ENCODE assay signal across 26 mouse cellular contexts in genomic region chr17:9540156-9540555, GRCm38 (mm10).
"Had no signal": no experiment of that assay in that cellular context is flagged by ENCODE, and none has a peak within 500 bp of the region (broad histone marks: within the 10 kb centered on the region; RNA-seq: fewer than 3 reads in every experiment).

No protein-coding gene starts in this region.

- H3K36me3 ChIP-seq: embryonic facial prominence, embryonic 10.5 days; embryonic facial prominence, embryonic 12.5 days; embryonic facial prominence, embryonic 13.5 days; embryonic facial prominence, embryonic 15.5 days; forebrain, embryonic 10.5 days; forebrain, embryonic 12.5 days; forebrain, embryonic 15.5 days had no signal

- H3K4me2 ChIP-seq: embryonic facial prominence, embryonic 12.5 days; embryonic facial prominence, embryonic 13.5 days; embryonic facial prominence, embryonic 15.5 days; forebrain, embryonic 12.5 days; forebrain, embryonic 13.5 days; forebrain, embryonic 15.5 days had no signal

- H3K4me3 ChIP-seq: embryonic facial prominence, embryonic 10.5 days; embryonic facial prominence, embryonic 12.5 days; embryonic facial prominence, embryonic 13.5 days; embryonic facial prominence, embryonic 15.5 days; erythroblast, embryonic 14.5 days; forebrain, embryonic 10.5 days; forebrain, embryonic 12.5 days; forebrain, embryonic 13.5 days; forebrain, embryonic 15.5 days; gastrocnemius, adult 2 months; heart, adult 2 months had no signal

- H3K27ac ChIP-seq: embryonic facial prominence, embryonic 10.5 days; embryonic facial prominence, embryonic 12.5 days; embryonic facial prominence, embryonic 13.5 days; embryonic facial prominence, embryonic 15.5 days; forebrain, embryonic 12.5 days; forebrain, embryonic 13.5 days; forebrain, embryonic 15.5 days; gastrocnemius, adult 2 months; heart, adult 2 months had no signal

- H3K4me1 ChIP-seq: embryonic facial prominence, embryonic 10.5 days; embryonic facial prominence, embryonic 12.5 days; embryonic facial prominence, embryonic 13.5 days; embryonic facial prominence, embryonic 15.5 days had no signal

- H3K27me3 ChIP-seq: embryonic facial prominence, embryonic 12.5 days; embryonic facial prominence, embryonic 13.5 days; embryonic facial prominence, embryonic 15.5 days; forebrain, embryonic 12.5 days; forebrain, embryonic 13.5 days; forebrain, embryonic 15.5 days had no signal

- H3K9me3 ChIP-seq: embryonic facial prominence, embryonic 12.5 days; embryonic facial prominence, embryonic 15.5 days; forebrain, embryonic 15.5 days had no signal

- DNase-seq: cerebellum, adult 9-11 months; cerebellum, postnatal 10 days; cerebellum, postnatal 14 days; cerebellum, postnatal 25 days; cerebellum, postnatal 36 days; embryo, embryonic 11 days; forebrain, postnatal 0 days; gastrocnemius, adult 2 months; gastrocnemius, postnatal 10 days; gastrocnemius, postnatal 14 days; gastrocnemius, postnatal 25 days; gastrocnemius, postnatal 36 days; heart, adult 11 months; heart, adult 18-20 months; heart, adult 2 months had no signal

- ATAC-seq: forebrain, embryonic 13.5 days; forebrain, embryonic 14.5 days; forebrain, embryonic 15.5 days; forebrain, embryonic 16.5 days; forebrain, postnatal 0 days had no signal

- H3K9ac ChIP-seq: embryonic facial prominence, embryonic 12.5 days; embryonic facial prominence, embryonic 13.5 days; embryonic facial prominence, embryonic 15.5 days; forebrain, embryonic 12.5 days; forebrain, embryonic 13.5 days; forebrain, embryonic 15.5 days; forebrain, postnatal 0 days had no signal
